Comparison of ENCODE assay signal across 22 mouse cellular contexts in the genomic region with DNA sequence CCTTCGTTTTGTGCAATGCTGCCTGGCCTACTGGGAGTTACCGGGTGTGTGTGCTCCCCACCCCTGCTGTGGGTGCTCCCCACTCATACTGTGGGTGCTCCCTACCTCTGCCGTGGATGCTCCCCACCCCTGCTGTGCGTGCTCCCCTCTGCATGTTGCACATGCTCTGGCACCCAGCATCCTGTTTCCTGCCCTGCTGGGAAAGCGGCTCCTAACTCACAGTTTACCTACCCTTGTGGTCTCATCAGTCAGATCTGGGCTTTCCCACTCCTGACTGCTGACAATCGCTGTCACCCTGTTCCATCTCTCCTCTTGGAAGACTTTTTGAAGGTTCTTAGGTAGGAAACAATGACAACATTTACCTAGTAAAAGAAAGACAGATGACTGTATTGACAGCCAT. TPM values are rescaled to one million over a fixed set of nuclear protein-coding genes. Genes with fewer than 3 reads are reported as not detected.
DNase-seq lines count a peak whose midpoint lies in the region; ATAC-seq lines count a peak whose summit lies in the region.
"Had no signal": no experiment of that assay in that cellular context is flagged by ENCODE, and none has a peak within 500 bp of the region (broad histone marks: within the 10 kb centered on the region; RNA-seq: fewer than 3 reads in every experiment).

No protein-coding gene starts in this region.

- peak; percentile 70 for DNase-seq in CD4-positive helper T cell, adult 2 months (ENCODE audit: low read depth, low spot score)
- peak; percentile 62 for DNase-seq in CD4-positive, CD25-positive, alpha-beta regulatory T cell, adult 2 months (ENCODE audit: low read depth, low spot score)
- DNase-seq in embryonic facial prominence, embryonic 10.5 days (ENCODE audit: low spot score), result no peak
- DNase-seq in lung, postnatal 25 days (ENCODE audit: low spot score), result no peak
- DNase-seq in cerebellum, postnatal 14 days, result no peak
- DNase-seq in ovary, postnatal 10 days (ENCODE audit: low spot score), result no peak
- DNase-seq: adrenal gland, adult 8-10 months; cerebellum, adult 11-12 months; cerebellum, adult 9-10 months; cerebellum, postnatal 36 days; gastrocnemius, postnatal 36 days; heart, adult 2 months; heart, postnatal 10 days had no signal

- ATAC-seq in megakaryocyte, adult 5-6 weeks (ENCODE audit: poor library complexity, severe bottlenecking), result no peak
- ATAC-seq: forebrain, embryonic 13.5 days; hindbrain, postnatal 0 days; intestine, embryonic 16.5 days; Patski had no signal

- no peaks in the 10 kb centered on the region for H3K9me3 ChIP-seq in megakaryocyte, embryonic 14.5 days
- H3K9me3 ChIP-seq in embryonic facial prominence, embryonic 10.5 days, result no peaks in the 10 kb centered on the region
- H3K9me3 ChIP-seq: forebrain, embryonic 13.5 days; hindbrain, embryonic 13.5 days had no signal

- WGBS in embryonic facial prominence, embryonic 10.5 days, result 85% methylated on average over 6 of the region's 6 CpGs

- peaks cover 56% of the 10 kb centered on the region for H3K36me3 ChIP-seq in megakaryocyte, embryonic 14.5 days (replicated peaks; ENCODE audit: low read length)
- no peaks in the 10 kb centered on the region for H3K36me3 ChIP-seq in embryonic facial prominence, embryonic 10.5 days (replicated peaks)
- H3K36me3 ChIP-seq: hindbrain, embryonic 13.5 days had no signal

- H3K27ac ChIP-seq in embryonic facial prominence, embryonic 10.5 days (replicated peaks), result peak overlapping the region; percentile 57; the same call in 1 of the 2 replicates
- H3K27ac ChIP-seq: forebrain, embryonic 13.5 days; heart, adult 2 months; hindbrain, embryonic 13.5 days; hindbrain, postnatal 0 days had no signal

- peaks cover 79% of the 10 kb centered on the region for H3K4me1 ChIP-seq in megakaryocyte, embryonic 14.5 days
- H3K4me1 ChIP-seq in embryonic facial prominence, embryonic 10.5 days, result peaks cover 52% of the 10 kb centered on the region

- no peaks in the 10 kb centered on the region for H3K27me3 ChIP-seq in megakaryocyte, embryonic 14.5 days (replicated peaks)
- H3K27me3 ChIP-seq in embryonic facial prominence, embryonic 10.5 days (replicated peaks; ENCODE audit: low read depth, poor library complexity, severe bottlenecking), result no peaks in the 10 kb centered on the region
- H3K27me3 ChIP-seq: CH12.LX; forebrain, embryonic 13.5 days; hindbrain, embryonic 13.5 days; Patski had no signal

- peak overlapping the region; percentile 46 for H3K4me3 ChIP-seq in megakaryocyte, embryonic 14.5 days (replicated peaks)
- H3K4me3 ChIP-seq in embryonic facial prominence, embryonic 10.5 days, result no peak overlapping the region
- H3K4me3 ChIP-seq: forebrain, embryonic 13.5 days; heart, adult 2 months; hindbrain, embryonic 13.5 days had no signal

RNA-seq across cellular contexts. Expression of a gene that starts 54.4 kb away (rescaled TPM):
- polyA plus RNA-seq in megakaryocyte, embryonic 14.5 days (2012; ENCODE audit: insufficient read depth, low replicate concordance), result 0.07 TPM in 1 of 2 replicates, not detected in the other
- 4.9 and 8.7 TPM in 2 replicates for total RNA-seq in megakaryocyte, adult 5-6 weeks (2015)
- total RNA-seq in megakaryocyte, adult 5-6 weeks (2017), result 4.0 and 10.6 TPM in 2 replicates
- 0.87 and 1.2 TPM in 2 replicates for polyA plus RNA-seq in embryonic facial prominence, embryonic 10.5 days (2016; fragmentation: Nextera tagmentation; extraction: Ambion mirVana)
- total RNA-seq: adrenal gland, adult 8-10 months; gastrocnemius, adult 8-10 months; gastrocnemius, postnatal 36 days; heart, adult 2 months; hindbrain, postnatal 0 days had no signal
- polyA plus RNA-seq: heart, adult 2 months had no signal

Comparison
In these comparisons a context has a peak if more than half of its experiments do, and no peak if none do; other contexts are left out.
1. DNase-seq: peak in CD4-positive helper T cell, adult 2 months (single experiment) and CD4-positive, CD25-positive, alpha-beta regulatory T cell, adult 2 months (single experiment); none in embryonic facial prominence, embryonic 10.5 days (single experiment), lung, postnatal 25 days (single experiment), cerebellum, postnatal 14 days (0 of 2) and ovary, postnatal 10 days (single experiment).